Mouse (Mus musculus): ENCODE measurements around the gene Zc3h10.

The Zc3h10 gene

DNA sequence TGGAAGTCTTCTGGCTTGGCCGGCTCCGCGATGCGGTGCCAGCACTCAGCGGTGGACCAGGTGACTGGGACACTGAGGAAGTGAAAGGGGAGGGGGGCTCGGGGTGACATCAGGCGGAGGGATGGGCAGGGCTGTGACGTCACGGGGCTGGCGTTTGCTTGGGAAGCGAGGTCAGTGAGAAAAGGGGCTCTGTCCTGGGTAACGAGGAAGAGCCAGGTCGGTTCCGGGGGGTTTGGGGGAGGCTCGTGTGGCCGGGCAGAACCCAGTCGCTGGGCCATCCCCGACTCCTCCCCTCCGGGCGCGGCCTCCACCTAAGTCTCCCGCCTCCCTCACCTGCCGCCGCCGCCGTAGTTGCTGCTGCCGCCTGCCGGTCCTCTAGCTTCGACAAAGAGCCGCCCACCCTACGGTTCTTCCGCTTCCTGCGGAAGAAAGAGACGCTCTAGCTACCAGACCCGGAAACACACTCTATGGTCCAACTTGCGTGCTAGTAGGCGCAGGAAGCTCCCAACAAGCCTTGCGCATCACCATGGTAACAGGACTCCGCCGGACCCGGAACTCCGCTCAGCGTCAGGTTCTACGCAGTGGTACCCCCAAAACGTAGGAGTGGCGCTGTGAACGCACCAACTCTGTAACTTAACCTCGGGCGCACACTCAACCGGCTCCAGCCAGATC lies at the start of gene Zc3h10:
Zc3h10 (minus strand) TSS at position 414 of the 672 bp plus-strand sequence.
- peak; percentile 97 for DNase-seq (ENCODE audit: inconsistent ontology term)

GRCm38 (mm10) chr10:128592797-128593196 lies 45.2 kb upstream of the Zc3h10 start:
- no peak for DNase-seq (ENCODE audit: inconsistent ontology term)

DNA sequence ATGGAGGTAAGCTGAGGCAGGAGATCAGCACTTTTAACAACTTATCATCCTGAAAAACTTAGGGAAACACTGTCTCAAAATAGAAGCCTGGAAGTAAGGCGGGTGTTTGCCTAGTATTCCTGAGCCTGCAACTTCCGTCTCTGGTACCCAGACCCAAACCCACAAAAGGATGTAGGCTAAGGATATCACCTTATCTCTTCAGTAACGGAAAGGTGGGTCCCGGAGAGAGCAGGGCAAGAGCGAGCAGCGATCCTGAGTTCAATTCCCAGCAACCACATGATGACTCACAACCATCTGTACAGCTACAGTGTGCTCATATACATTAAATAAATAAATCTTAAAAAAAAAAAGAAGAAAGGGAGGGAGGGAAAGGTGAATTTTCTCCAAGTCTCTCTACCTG lies 43.9 kb upstream of the Zc3h10 start:
- no peak for DNase-seq (ENCODE audit: inconsistent ontology term)

GRCm38 (mm10) chr10:128590193-128590690 lies 42.7 kb upstream of the Zc3h10 start:
- DNase-seq (ENCODE audit: inconsistent ontology term), result peak; percentile 64

- peak; percentile 86 for DNase-seq (ENCODE audit: inconsistent ontology term)
Observed at GRCm38 (mm10) chr10:128589464-128590192, 42.1 kb upstream of the Zc3h10 start, which contains the start of gene Erbb3. TSS of gene Erbb3 (minus strand) at chr10:128589652.

GRCm38 (mm10) chr10:128588775-128589463 lies 41.3 kb upstream of the Zc3h10 start:
- DNase-seq (ENCODE audit: inconsistent ontology term), result no peak

GRCm38 (mm10) chr10:128588136-128588535 lies 40.6 kb upstream of the Zc3h10 start:
- no peak for DNase-seq (ENCODE audit: inconsistent ontology term)

GRCm38 (mm10) chr10:128587697-128588096 lies 40.1 kb upstream of the Zc3h10 start:
- no peak for DNase-seq (ENCODE audit: inconsistent ontology term)

GRCm38 (mm10) chr10:128587120-128587519 lies 39.5 kb upstream of the Zc3h10 start:
- no peak for DNase-seq (ENCODE audit: inconsistent ontology term)

DNA sequence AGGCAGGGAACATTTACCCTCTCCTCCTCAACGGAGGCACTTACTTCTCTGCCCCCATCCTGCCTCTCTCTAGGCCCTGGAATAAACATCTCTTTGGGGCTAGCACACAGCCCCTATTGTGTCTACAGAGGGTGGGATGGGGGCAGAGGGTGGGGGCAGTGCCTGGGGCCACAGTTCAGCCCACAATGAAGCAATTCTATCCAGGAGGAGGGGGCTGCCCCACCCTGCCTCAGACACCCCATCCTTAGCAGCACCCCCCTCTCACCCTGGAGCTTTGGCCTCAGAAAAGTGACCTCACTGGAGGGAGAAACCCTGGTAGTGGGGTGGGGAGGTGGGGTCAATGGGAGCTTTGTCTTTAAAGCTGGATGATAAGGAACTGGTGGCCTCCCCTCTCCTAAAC lies 39.0 kb upstream of the Zc3h10 start:
- no peak for DNase-seq (ENCODE audit: inconsistent ontology term)

GRCm38 (mm10) chr10:128584386-128584785 lies 36.8 kb upstream of the Zc3h10 start:
- DNase-seq (ENCODE audit: inconsistent ontology term), result no peak

DNA sequence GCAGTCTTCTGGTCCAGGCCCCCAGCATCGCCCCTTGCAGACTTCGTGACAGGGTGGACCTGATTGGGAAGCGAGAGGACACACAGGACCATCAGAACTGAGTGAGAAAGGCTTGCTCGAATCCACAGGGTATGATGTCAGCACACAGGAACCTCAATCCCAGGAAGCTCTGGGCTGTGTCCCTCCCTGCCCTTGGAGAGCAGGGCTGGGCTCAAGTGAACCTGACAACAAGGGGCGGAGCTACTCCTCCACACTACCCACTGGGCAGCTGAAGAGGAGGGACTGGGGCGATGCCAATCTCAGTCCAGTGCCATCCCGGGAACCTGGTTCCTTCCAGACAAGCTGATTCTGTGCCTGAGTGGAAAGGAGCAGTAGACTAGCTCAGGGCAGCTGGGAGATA lies 36.1 kb upstream of the Zc3h10 start:
- DNase-seq (ENCODE audit: inconsistent ontology term), result peak; percentile 67

DNA sequence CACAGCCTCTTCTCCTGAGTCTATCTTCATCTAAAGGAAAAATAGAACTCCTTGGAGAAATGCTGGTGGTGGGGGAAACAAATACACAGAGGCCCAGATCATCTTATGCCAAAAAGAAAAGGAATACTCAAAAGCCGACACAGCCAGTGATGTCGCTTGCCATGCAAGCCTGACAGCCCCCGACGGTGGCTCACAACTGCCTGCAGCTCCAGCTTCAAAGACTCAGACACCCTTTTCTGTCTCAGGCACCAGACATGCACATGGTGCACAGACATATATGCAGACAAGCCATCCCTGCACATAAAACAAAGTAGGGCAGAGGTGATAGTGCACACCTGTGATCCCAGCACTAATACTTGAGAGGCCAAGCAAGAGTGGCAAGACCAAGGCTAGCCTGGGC lies 32.2 kb upstream of the Zc3h10 start:
- no peak for DNase-seq (ENCODE audit: inconsistent ontology term)

DNA sequence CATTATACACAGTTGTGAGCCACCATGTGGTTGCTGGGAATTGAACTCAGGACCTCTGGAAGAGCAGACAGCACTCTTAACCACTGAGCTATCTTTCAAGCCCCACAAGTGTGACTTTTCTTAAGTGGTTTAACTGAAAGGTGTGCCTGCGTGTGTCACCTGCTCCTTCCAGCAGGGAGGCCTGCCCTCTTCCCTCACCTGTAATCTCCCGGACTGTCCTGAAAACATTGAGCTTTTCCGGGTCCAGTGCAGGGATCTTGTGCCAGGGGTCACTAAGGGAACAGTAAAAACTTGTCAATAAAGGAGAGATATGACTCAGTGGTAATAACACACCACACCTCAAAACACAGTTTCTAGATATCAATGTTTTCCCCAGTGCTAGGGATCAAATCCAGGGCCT lies 31.7 kb upstream of the Zc3h10 start:
- no peak for DNase-seq (ENCODE audit: inconsistent ontology term)

- DNase-seq (ENCODE audit: inconsistent ontology term), result no peak
Observed at GRCm38 (mm10) chr10:128578330-128578729, 30.8 kb upstream of the Zc3h10 start.

- DNase-seq (ENCODE audit: inconsistent ontology term), result no peak
Observed at GRCm38 (mm10) chr10:128575063-128575462, 27.5 kb upstream of the Zc3h10 start.

GRCm38 (mm10) chr10:128565788-128566531 lies 18.4 kb upstream of the Zc3h10 start, which contains the start of gene Pa2g4:
TSS of gene Pa2g4 (minus strand) at chr10:128565987.
- DNase-seq (ENCODE audit: inconsistent ontology term), result peak; percentile 100

DNA sequence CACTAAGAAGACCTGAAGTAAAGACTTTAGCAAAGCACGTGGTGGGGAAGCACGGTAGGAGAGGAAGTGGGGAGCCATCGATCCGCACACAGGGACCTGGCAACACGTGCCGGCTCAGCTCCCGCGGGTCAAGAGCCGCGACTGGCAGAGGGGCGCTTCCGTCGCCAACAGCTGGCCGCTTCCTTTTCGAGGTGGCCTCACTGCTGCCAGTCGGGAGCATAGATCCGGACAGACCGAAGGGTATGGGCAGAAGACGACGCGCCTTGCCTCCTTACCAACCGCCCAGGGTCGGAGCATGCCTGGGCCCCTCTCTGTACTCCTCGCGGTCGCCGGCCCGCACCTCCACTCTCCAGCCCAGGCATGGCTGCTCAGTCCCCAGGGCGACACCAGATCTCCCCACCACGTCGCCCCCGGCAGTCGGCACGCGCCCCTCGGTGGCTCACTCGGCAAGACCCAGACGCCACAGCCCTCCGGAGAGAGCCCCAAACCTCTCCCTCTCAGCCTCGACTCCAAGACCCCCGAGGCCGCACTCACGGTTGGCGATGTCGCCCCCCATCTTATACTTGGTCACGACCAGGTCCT lies 17.7 kb upstream of the Zc3h10 start:
- peak; percentile 20 for DNase-seq (ENCODE audit: inconsistent ontology term)

DNA sequence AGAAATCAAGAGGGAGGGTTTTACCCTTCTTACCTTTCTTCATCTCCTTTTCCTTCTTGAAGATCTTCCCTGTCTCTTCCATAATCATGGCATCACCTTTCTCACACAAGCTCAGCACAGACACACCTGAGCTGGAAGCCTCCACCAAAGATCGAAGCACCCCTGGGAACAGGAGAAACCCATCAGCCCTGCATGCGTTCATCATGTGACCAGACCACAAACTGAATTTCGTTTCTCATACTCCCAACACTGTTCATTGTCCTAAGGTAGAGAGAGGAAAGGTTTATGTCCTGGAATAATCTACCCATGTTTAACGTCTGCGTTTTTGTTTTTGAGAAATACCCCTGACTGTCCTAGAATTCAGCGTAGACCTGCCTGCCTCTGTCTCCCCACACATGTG lies 16.0 kb upstream of the Zc3h10 start:
- DNase-seq (ENCODE audit: inconsistent ontology term), result no peak

DNA sequence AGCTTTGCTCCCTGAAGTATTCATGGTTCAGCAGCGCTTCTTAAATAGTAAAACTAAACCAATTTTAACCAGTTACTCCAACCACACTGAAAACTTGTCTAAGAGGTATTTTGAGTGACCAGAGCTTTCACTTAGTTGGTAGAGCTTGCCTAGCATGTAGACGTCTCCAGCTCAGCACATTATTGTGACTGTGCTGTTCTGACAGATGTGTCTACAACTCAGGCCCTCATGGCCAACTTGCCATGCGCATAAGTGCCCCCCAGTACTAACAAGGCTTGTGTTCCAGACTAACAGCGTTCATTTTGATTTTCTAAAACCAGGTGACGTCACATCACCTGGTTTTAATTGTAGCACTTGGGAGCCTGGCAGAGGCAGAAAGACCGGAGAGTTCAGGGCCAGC lies 9.4 kb upstream of the Zc3h10 start:
- DNase-seq (ENCODE audit: inconsistent ontology term), result no peak

DNA sequence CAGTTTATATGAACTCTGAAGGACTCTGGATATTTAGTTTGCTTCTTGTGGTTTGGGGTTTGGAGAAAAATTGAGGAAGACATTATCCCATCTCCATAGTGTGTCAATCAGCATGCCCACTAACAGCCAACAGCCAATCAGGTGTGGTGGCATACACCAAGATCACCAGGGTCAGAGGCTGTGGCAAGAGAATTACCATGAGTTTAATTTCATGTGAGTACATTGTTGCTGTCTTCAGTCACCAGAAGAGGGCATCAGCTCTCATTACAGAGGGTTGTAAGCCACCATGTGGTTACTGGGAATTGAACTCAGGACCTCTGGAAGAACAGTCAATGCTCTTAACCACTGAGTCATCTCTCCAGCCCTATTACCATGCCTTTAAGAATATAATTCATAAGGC lies 8.7 kb upstream of the Zc3h10 start:
- no peak for DNase-seq (ENCODE audit: inconsistent ontology term)
